8 mouse cellular contexts compared by ENCODE assay signal in the genomic region with DNA sequence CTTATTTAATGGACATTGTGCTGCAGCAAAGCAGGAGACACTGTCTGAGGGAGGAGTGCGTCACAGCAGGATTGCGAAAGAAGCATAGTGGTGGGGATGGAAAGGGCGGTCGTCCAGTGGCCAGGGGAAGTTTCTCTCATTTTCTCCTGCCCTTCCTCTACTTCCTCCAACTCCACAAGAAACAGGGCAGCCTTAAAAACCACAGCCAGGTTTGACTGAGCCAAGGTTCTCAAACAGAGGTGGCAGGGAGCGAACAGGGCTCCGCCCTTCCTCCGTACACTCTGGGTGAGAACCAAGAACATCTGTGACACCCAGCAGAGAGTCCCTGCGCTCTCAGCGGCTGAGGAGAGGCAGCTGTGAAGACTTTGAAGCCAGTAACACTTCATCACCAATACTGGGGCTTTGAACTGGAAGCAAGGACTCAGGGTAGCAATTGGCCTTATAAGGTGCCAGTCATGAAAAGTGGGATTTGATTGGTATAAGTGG. TPM values are rescaled to one million over a fixed set of nuclear protein-coding genes. Genes with fewer than 3 reads are reported as not detected.
DNase-seq lines count a peak whose midpoint lies in the region.

No protein-coding gene starts in this region.

- H3K4me1 ChIP-seq in brown adipose tissue, adult 24 weeks (ENCODE audit: control insufficient read depth, insufficient read depth, insufficient read length, low read length) = peaks cover 9% of the 10 kb centered on the region

- intact Hi-C loops in left cerebral cortex, postnatal 36 days (cut with DNase I) = no loop called here

- H3K4me3 ChIP-seq in brown adipose tissue, adult 24 weeks (ENCODE audit: insufficient read depth, low read depth, low read length) = peak overlapping the region; percentile 59

- peak overlapping the region; percentile 81; the same call in 1 of the 2 replicates for H3K27ac ChIP-seq in brown adipose tissue, adult 24 weeks (replicated peaks; ENCODE audit: low read depth, low read length)

- DNase-seq in 416B (ENCODE audit: low read depth) = peak; percentile 86
- peak; percentile 56 for DNase-seq in heart, postnatal 4 days
- peak; percentile 75 for DNase-seq in lung, postnatal 36 days
- no peak for DNase-seq in layer of hippocampus, adult 11-12 months (ENCODE audit: low spot score)
- DNase-seq in cerebellum, postnatal 4 days (ENCODE audit: low spot score in 2 of 2) = no peak
- DNase-seq in right cerebral cortex, postnatal 25 days = no peak
- DNase-seq in left cerebral cortex, postnatal 36 days (ENCODE audit: low spot score in 2 of 2) = no peak

RNA-seq across cellular contexts. Expression of a gene that starts 9.5 kb away (rescaled TPM):
- polyA plus RNA-seq in brown adipose tissue, adult 24 weeks (2012; ENCODE audit: insufficient read depth, insufficient read length, missing spikeins) = 0.13 TPM in 1 of 2 replicates, not detected in the other
- under 1 TPM; 0.36 to 0.57 TPM for total RNA-seq in heart, postnatal 4 days (2021)
- 1 to 10 TPM in 1 of 2 experiments, under 1 TPM in 1; 0.96 to 1.4 TPM for total RNA-seq in left cerebral cortex, postnatal 36 days (2021)

Comparison
In these comparisons a context has a peak if more than half of its experiments do, and no peak if none do; other contexts are left out.
1. DNase-seq: peak in 416B (single experiment), heart, postnatal 4 days (single experiment) and lung, postnatal 36 days (single experiment); none in layer of hippocampus, adult 11-12 months (single experiment), cerebellum, postnatal 4 days (0 of 2), right cerebral cortex, postnatal 25 days (single experiment) and left cerebral cortex, postnatal 36 days (0 of 2).